Mouse (Mus musculus): Measurements from ENCODE around the gene Grin2c. TPM values are rescaled to one million over a fixed set of nuclear protein-coding genes. Genes with fewer than 3 reads are reported as not detected.

Grin2c gene
- polyA plus RNA-seq, 1 experiment from 2014 or later = not detected

DNA sequence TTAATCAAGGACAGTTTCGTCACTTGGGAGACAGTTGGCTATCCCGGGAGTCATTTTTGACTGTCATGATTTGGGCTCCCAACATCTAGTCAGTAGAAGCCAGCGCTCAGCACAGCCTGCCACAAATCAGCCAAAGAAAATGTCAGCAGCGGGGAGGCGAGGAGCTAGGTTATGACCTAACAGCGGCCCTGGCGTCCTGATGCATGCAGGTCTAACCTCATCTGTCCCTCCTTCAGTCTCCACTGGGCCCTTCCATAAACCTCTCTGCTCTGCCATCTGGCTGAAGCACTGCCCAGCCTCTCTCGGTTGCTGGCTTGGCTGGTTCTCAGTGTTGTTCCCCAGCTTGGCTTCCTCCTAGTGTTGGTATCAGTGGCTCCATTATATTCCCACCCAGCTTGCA lies 15.3 kb upstream of the Grin2c start:
- Histone ChIP-seq H3K27ac (no peak overlapping the region), H3K4me1 (peaks cover 12% of the 10 kb centered on the region), H3K9me3 (no peaks in the 10 kb centered on the region), H3K4me3 (replicated peaks) (no peak overlapping the region), H3K27me3 (no peaks in the 10 kb centered on the region), H3K36me3 (replicated peaks) (no peaks in the 10 kb centered on the region), H3K4me2 (no peak overlapping the region), H3K9ac (no peak overlapping the region)
- 79% methylated on average over 8 of the region's 8 CpGs for WGBS
- no peak for ATAC-seq (ENCODE audit: low FRiP score)

DNA sequence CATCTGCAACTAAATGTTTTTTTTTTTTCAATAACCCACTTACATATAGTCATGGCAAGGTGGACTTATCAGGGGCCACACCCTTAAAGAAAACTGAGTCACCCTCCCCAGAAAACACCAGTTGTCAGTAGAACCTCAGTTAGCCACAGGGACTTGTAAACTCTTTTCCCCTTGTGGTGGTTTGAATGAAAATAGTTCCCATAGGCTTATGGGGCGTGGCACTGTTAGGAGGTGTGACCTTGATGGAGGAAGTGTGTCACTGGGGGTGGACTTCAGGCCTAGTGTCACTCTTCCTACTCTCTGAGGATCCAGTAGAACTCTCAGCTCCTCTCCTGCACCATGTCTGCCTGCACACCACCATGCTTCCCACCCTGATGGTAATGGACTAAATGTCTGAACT lies 12.7 kb upstream of the Grin2c start:
- Histone ChIP-seq H3K9me3 (no peaks in the 10 kb centered on the region), H3K9ac (no peak overlapping the region), H3K27ac (no peak overlapping the region), H3K4me2 (no peak overlapping the region), H3K4me1 (peaks cover 22% of the 10 kb centered on the region), H3K27me3 (no peaks in the 10 kb centered on the region), H3K4me3 (replicated peaks) (no peak overlapping the region), H3K36me3 (replicated peaks) (no peaks in the 10 kb centered on the region)
- no peak for ATAC-seq (ENCODE audit: low FRiP score)
- 74% methylated on average over 1 of the region's 1 CpGs for WGBS

- H3K4me2 ChIP-seq = peak overlapping the region; percentile 73
- H3K27ac ChIP-seq = no peak overlapping the region
- H3K27me3 ChIP-seq = no peaks in the 10 kb centered on the region
- no peaks in the 10 kb centered on the region for H3K9me3 ChIP-seq
- WGBS = 80% methylated on average over 6 of the region's 6 CpGs
- no peaks in the 10 kb centered on the region for H3K36me3 ChIP-seq (replicated peaks)
- peak overlapping the region; percentile 51; the same call in 1 of the 2 replicates for H3K4me3 ChIP-seq (replicated peaks)
- no peak for ATAC-seq (ENCODE audit: low FRiP score)
- no peak overlapping the region for H3K9ac ChIP-seq
- H3K4me1 ChIP-seq = peaks cover 22% of the 10 kb centered on the region
Measured at GRCm38 (mm10) chr11:115278176-115278575, 11.1 kb upstream of the Grin2c start.

DNA sequence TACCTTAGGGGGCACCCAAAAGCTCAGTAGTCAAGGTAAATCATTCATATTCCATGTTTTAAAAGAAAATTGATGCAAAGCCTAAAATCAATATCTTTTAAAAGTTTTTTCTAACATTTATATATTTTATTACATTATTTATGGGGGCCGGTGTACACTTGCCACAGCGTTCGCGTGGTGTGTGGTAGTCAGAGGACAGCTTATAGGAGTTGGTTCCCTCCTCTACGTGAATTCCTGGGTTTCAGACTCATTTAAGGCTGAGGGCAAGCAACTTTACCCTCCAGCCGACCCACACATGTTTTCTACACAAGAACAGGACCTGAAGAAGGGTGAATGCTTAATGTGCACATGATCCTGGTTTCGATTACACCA lies 10.5 kb upstream of the Grin2c start:
- no peak for ATAC-seq (ENCODE audit: low FRiP score)
- Histone ChIP-seq H3K27me3 (no peaks in the 10 kb centered on the region), H3K9me3 (no peaks in the 10 kb centered on the region), H3K4me2 (peak overlapping the region; percentile 73), H3K27ac (peak overlapping the region; percentile 90; the same call in 1 of the 2 replicates), H3K9ac (peak overlapping the region; percentile 54; the same call in 1 of the 2 replicates), H3K4me3 (replicated peaks) (peak overlapping the region; percentile 51), H3K36me3 (replicated peaks) (no peaks in the 10 kb centered on the region), H3K4me1 (peaks cover 22% of the 10 kb centered on the region)
- 26% methylated on average over 7 of the region's 7 CpGs for WGBS

- Histone ChIP-seq H3K4me3 (replicated peaks) (peak within 1 kb of the TSS; percentile 51), H3K4me1 (peaks cover 22% of the 10 kb centered on the region), H3K9ac (peak within 1 kb of the TSS; percentile 77), H3K4me2 (peak within 1 kb of the TSS; percentile 84), H3K27ac (peak within 1 kb of the TSS; percentile 90), H3K27me3 (no peaks in the 10 kb centered on the region), H3K9me3 (no peaks in the 10 kb centered on the region), H3K36me3 (replicated peaks) (no peaks in the 10 kb centered on the region)
- ATAC-seq (ENCODE audit: low FRiP score) = peak; percentile 96
- WGBS = under 1% methylated on average over 42 of the region's 42 CpGs
Measured at GRCm38 (mm10) chr11:115276780-115277603, 9.9 kb upstream of the Grin2c start, which contains the start of gene Fdxr. Gene Fdxr, minus strand, starts transcription at chr11:115277050.

DNA sequence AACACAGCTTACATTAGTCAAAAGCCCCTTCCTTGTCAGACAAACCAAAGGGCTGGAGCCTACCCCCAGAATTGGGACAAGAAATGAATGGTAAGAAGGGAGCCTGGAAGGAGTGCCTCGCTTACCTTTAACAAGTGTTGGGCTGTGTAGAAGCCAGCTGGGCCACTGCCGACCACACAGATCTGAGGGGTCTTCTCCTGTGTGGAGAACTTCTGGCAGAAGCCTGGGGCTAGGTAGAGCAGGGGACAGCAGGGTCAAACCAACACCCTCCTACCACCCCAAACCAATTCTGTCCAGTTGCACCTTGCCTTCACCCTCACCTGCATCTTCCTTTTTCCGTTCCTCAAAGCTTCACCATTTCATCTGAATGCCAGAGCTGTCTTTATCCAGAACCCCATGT lies 8.9 kb upstream of the Grin2c start:
- Histone ChIP-seq H3K9me3 (no peaks in the 10 kb centered on the region), H3K4me2 (peak overlapping the region; percentile 84), H3K27me3 (no peaks in the 10 kb centered on the region), H3K4me3 (replicated peaks) (peak overlapping the region; percentile 51), H3K4me1 (peaks cover 22% of the 10 kb centered on the region), H3K9ac (peak overlapping the region; percentile 77), H3K27ac (no peak overlapping the region), H3K36me3 (replicated peaks) (no peaks in the 10 kb centered on the region)
- no peak for ATAC-seq (ENCODE audit: low FRiP score)
- WGBS = 68% methylated on average over 3 of the region's 3 CpGs

GRCm38 (mm10) chr11:115275509-115275908 lies 8.5 kb upstream of the Grin2c start:
- 92% methylated on average over 6 of the region's 6 CpGs for WGBS
- peaks cover 22% of the 10 kb centered on the region for H3K4me1 ChIP-seq
- H3K9me3 ChIP-seq = no peaks in the 10 kb centered on the region

DNA sequence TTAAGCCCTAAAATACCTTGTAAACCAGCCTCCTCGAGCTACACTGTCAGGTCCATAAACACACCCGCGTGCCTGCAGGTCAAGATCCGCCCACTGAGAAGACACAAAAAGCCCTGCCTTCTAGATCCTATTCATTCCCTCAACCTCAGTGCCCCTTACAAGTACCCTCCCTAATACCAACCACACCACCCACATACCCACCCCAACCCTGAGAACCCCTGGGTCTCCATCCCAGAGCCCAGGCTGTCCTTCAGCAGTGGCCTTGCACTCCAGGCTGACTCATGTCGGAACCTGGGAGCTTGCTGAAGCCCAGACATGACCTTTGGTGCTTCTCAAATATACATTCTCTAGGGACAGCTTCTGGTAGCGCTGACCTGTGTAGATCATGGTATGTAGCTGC lies 7.7 kb upstream of the Grin2c start:
- Histone ChIP-seq H3K4me1 (peaks cover 26% of the 10 kb centered on the region), H3K27me3 (peaks cover 2% of the 10 kb centered on the region; the same call in 1 of the 2 replicates), H3K9me3 (no peaks in the 10 kb centered on the region), H3K4me2 (no peak overlapping the region), H3K9ac (no peak overlapping the region; the same call in 1 of the 2 replicates), H3K36me3 (replicated peaks) (no peaks in the 10 kb centered on the region), H3K27ac (no peak overlapping the region), H3K4me3 (replicated peaks) (no peak overlapping the region)
- WGBS = 89% methylated on average over 6 of the region's 6 CpGs
- ATAC-seq (ENCODE audit: low FRiP score) = no peak

More at GRCm38 (mm10) chr11:115275509-115275908, 8.5 kb upstream of the Grin2c start:
- Histone ChIP-seq H3K27me3 (no peaks in the 10 kb centered on the region), H3K36me3 (replicated peaks) (no peaks in the 10 kb centered on the region), H3K4me2 (peak overlapping the region; percentile 84), H3K4me3 (replicated peaks) (no peak overlapping the region), H3K27ac (no peak overlapping the region), H3K9ac (peak overlapping the region; percentile 77; the same call in 1 of the 2 replicates)
- no peak for ATAC-seq (ENCODE audit: low FRiP score)

DNA sequence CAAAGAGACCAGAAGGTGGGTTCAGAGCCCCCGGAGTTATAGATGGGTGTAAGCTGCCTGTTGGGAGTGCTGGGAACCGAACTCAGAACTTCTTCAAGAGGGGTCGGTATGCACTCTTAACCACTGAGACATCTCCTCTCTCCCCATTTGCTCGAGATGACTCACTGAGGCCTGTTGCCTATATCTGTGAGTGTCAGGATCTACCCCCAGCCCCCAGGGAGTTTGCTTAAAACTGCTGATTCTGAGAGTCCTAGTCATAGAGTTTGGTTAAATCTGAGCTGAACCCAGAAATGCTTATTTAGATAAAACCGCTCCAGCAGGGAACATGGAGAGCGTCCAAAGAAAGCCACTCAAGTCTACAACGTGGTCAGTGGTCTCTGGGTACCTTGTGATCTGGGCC lies 7.1 kb upstream of the Grin2c start:
- no peak overlapping the region for H3K4me3 ChIP-seq (replicated peaks)
- H3K9ac ChIP-seq = no peak overlapping the region; the same call in 1 of the 2 replicates
- peaks cover 6% of the 10 kb centered on the region for H3K36me3 ChIP-seq (replicated peaks)
- peaks cover 8% of the 10 kb centered on the region for H3K27me3 ChIP-seq
- H3K4me1 ChIP-seq = peaks cover 26% of the 10 kb centered on the region
- ATAC-seq (ENCODE audit: low FRiP score) = no peak
- WGBS = 88% methylated on average over 7 of the region's 7 CpGs
- H3K4me2 ChIP-seq = no peak overlapping the region
- H3K9me3 ChIP-seq = no peaks in the 10 kb centered on the region
- no peak overlapping the region for H3K27ac ChIP-seq

DNA sequence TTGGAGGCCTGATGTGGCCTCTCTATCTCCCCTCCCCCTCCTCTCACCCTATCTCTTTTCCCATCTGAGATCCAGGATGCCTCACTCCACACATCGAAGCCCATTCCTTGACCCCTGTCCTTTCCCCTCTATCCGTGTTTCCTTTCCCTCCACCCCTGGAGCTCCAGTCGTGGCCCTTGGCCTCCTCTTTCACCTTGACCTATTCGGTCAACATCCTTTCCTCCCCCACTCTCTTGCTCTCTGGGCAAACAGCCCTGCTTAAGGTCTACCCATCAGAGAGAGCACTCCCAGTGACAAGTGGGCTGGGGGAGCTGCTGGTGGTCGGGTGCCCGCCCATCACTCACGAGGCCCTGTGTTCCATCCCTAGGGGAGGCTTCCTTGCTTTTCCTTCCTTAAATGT lies 6.7 kb upstream of the Grin2c start:
- no peak overlapping the region for H3K27ac ChIP-seq
- H3K36me3 ChIP-seq (replicated peaks) = peaks cover 10% of the 10 kb centered on the region
- peaks cover 26% of the 10 kb centered on the region for H3K4me1 ChIP-seq
- H3K9ac ChIP-seq = no peak overlapping the region
- H3K4me3 ChIP-seq (replicated peaks) = no peak overlapping the region
- H3K9me3 ChIP-seq = no peaks in the 10 kb centered on the region
- peaks cover 12% of the 10 kb centered on the region for H3K27me3 ChIP-seq
- no peak overlapping the region for H3K4me2 ChIP-seq
- WGBS = 80% methylated on average over 7 of the region's 7 CpGs
- no peak for ATAC-seq (ENCODE audit: low FRiP score)

DNA sequence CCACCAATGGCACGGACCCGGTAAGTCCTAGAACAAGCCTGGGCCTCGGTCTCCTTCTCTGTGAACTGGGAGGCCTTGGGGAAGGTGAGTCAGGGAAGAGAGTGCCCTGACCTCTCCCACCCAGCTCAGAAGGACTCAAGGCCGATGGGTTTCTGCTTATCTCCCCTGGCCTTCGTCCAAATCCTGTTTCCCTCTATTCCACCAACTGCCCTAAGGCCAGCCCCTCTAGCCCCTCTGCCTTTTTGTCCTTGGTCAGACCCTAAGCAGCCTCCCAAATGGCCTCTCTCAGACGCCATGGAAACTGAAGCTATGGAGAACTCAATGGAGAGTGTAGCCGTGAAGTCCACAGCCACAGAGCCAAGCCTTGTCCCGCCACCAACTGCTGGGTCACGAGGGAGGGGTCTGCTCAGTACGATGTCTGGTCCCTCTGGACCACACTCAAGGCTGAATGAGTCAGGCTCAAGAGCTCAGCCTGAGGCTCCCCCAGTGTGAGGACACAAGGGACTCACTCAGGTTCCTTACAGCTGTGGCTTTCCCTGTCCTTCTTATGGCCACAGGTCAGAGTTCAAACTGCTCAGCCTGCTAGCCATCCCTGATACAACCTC lies 6.0 kb upstream of the Grin2c start:
- no peak overlapping the region for H3K9ac ChIP-seq
- no peak overlapping the region for H3K27ac ChIP-seq
- WGBS = 79% methylated on average over 10 of the region's 10 CpGs
- ATAC-seq (ENCODE audit: low FRiP score) = no peak
- H3K4me3 ChIP-seq (replicated peaks) = no peak overlapping the region
- H3K36me3 ChIP-seq (replicated peaks) = peaks cover 16% of the 10 kb centered on the region
- peaks cover 24% of the 10 kb centered on the region for H3K4me1 ChIP-seq
- no peaks in the 10 kb centered on the region for H3K9me3 ChIP-seq
- H3K4me2 ChIP-seq = no peak overlapping the region
- H3K27me3 ChIP-seq = peaks cover 20% of the 10 kb centered on the region

DNA sequence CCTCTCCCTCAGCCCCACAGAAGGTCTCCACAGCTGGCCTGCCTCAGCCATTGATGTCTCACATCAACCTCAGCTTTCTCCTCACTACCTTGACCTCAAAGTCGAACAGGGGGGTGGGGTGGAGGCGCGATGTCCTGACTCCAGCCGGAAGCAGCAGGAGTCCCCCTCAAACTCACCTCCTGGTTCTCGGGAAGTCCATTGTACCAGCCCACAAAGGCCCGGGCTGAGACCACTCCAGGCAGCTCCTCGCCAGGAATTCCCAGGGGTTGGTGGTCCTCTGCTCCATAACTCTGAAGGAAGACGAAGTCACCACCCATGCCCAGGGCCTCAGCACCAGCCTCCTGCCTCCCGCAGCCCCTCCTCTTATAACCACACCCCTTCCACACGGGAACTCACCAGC lies 4.4 kb upstream of the Grin2c start:
- Histone ChIP-seq H3K36me3 (replicated peaks) (peaks cover 18% of the 10 kb centered on the region), H3K4me1 (peaks cover 26% of the 10 kb centered on the region), H3K4me3 (replicated peaks) (no peak overlapping the region), H3K9me3 (no peaks in the 10 kb centered on the region), H3K27me3 (peaks cover 35% of the 10 kb centered on the region), H3K9ac (no peak overlapping the region), H3K4me2 (no peak overlapping the region), H3K27ac (no peak overlapping the region)
- WGBS = 75% methylated on average over 10 of the region's 10 CpGs
- ATAC-seq (ENCODE audit: low FRiP score) = no peak
